ENCODE assay signal across 9 mouse cellular contexts in genomic region chr10:50698836-50699433, GRCm38 (mm10).
DNase-seq lines count a peak whose midpoint lies in the region; ATAC-seq and TF ChIP-seq lines count a peak whose summit lies in the region.
"Had no signal": no experiment of that assay in that cellular context is flagged by ENCODE, and none has a peak within 500 bp of the region (broad histone marks: within the 10 kb centered on the region; RNA-seq: fewer than 3 reads in every experiment).

No protein-coding gene starts in this region.

- H3K27ac ChIP-seq in intestine, postnatal 0 days (ENCODE audit: low read depth, low read length): no peak overlapping the region
- no peak overlapping the region for H3K27ac ChIP-seq in intestine, embryonic 15.5 days
- H3K27ac ChIP-seq: stomach, embryonic 15.5 days had no signal

- DNase-seq in CD4-positive, CD25-positive, alpha-beta regulatory T cell, adult 2 months (ENCODE audit: low read depth, low spot score): peak; percentile 63
- DNase-seq in spleen, postnatal 36 days (ENCODE audit: low spot score in 2 of 2): no peak
- no peak for DNase-seq in yolk sac, embryonic 10.5 days (ENCODE audit: low spot score)
- no peak for DNase-seq in adrenal gland, postnatal 10 days

- H3K9ac ChIP-seq in intestine, postnatal 0 days (ENCODE audit: low read depth, low read length): no peak overlapping the region
- no peak overlapping the region for H3K9ac ChIP-seq in intestine, embryonic 15.5 days
- H3K9ac ChIP-seq: stomach, embryonic 15.5 days had no signal

- H3K27me3 ChIP-seq in intestine, postnatal 0 days (replicated peaks; ENCODE audit: control insufficient read depth, insufficient read depth, low read length): no peaks in the 10 kb centered on the region
- no peaks in the 10 kb centered on the region for H3K27me3 ChIP-seq in intestine, embryonic 15.5 days (replicated peaks)
- H3K27me3 ChIP-seq: stomach, embryonic 15.5 days had no signal

- H3K9me3 ChIP-seq in intestine, postnatal 0 days (ENCODE audit: control insufficient read depth): no peaks in the 10 kb centered on the region
- H3K9me3 ChIP-seq in intestine, embryonic 15.5 days: no peaks in the 10 kb centered on the region
- H3K9me3 ChIP-seq: stomach, embryonic 15.5 days had no signal

- H3K4me1 ChIP-seq in intestine, postnatal 0 days (replicated peaks; ENCODE audit: control insufficient read depth, insufficient read depth, low read length): no peaks in the 10 kb centered on the region
- no peaks in the 10 kb centered on the region for H3K4me1 ChIP-seq in intestine, embryonic 15.5 days (replicated peaks)
- H3K4me1 ChIP-seq: stomach, embryonic 15.5 days had no signal

- ATAC-seq in intestine, postnatal 0 days: no peak
- ATAC-seq in intestine, embryonic 15.5 days: no peak
- peak; percentile 64; the same call in 1 of the 2 replicates for ATAC-seq in common myeloid progenitor, adult 5-6 weeks (replicated peaks; ENCODE audit: low read depth, poor library complexity, severe bottlenecking)
- ATAC-seq in megakaryocyte, adult 5-6 weeks (ENCODE audit: poor library complexity, severe bottlenecking): peak; percentile 74

- H3K36me3 ChIP-seq in intestine, postnatal 0 days (ENCODE audit: control insufficient read depth, insufficient read depth): 0 out of 2 replicates have a peak, but pooled peaks cover 12% of the 10 kb centered on the region
- no peaks in the 10 kb centered on the region for H3K36me3 ChIP-seq in intestine, embryonic 15.5 days

- peak; percentile 61 for TF ChIP-seq CTCF in intestine, postnatal 0 days (IDR thresholded peaks at IDR 0.05; ENCODE audit: low read depth)

- H3K4me2 ChIP-seq in intestine, postnatal 0 days (replicated peaks; ENCODE audit: low read depth): no peak overlapping the region
- H3K4me2 ChIP-seq in intestine, embryonic 15.5 days (replicated peaks): no peak overlapping the region
- H3K4me2 ChIP-seq: stomach, embryonic 15.5 days had no signal

- no peak overlapping the region for H3K4me3 ChIP-seq in intestine, postnatal 0 days (ENCODE audit: low read depth, low read length)
- no peak overlapping the region for H3K4me3 ChIP-seq in intestine, embryonic 15.5 days (replicated peaks)
- H3K4me3 ChIP-seq: stomach, embryonic 15.5 days had no signal

- WGBS in intestine, postnatal 0 days: 58% methylated on average over 4 of the region's 4 CpGs
- 61% methylated on average over 4 of the region's 4 CpGs for WGBS in intestine, embryonic 15.5 days

Comparison
In these comparisons a context has a peak if more than half of its experiments do, and no peak if none do; other contexts are left out.
1. ATAC-seq: peak in common myeloid progenitor, adult 5-6 weeks (single experiment) and megakaryocyte, adult 5-6 weeks (single experiment); none in intestine, postnatal 0 days (single experiment) and intestine, embryonic 15.5 days (single experiment).